Mouse (Mus musculus) adrenal gland, postnatal 36 days (tissue): ENCODE measurements around the gene Nelfe. TPM values are rescaled to one million over a fixed set of nuclear protein-coding genes. Genes with fewer than 3 reads are reported as not detected.

Source experiments
- DNase-seq, 2 experiments: peaks; one replicate each; pipeline ENCODE4 v3.0.0; 2021; ENCODE audit warnings: mixed read lengths in 1 of 2
- total RNA-seq, 2 experiments: library from RNA; stranded (reverse); gene quantifications; 2 replicates each; pipeline ENCODE4 v1.2.3; 2021

Nelfe gene
- total RNA-seq, 2 experiments from 2014 or later, result 52.6 to 53.4 TPM

DNA sequence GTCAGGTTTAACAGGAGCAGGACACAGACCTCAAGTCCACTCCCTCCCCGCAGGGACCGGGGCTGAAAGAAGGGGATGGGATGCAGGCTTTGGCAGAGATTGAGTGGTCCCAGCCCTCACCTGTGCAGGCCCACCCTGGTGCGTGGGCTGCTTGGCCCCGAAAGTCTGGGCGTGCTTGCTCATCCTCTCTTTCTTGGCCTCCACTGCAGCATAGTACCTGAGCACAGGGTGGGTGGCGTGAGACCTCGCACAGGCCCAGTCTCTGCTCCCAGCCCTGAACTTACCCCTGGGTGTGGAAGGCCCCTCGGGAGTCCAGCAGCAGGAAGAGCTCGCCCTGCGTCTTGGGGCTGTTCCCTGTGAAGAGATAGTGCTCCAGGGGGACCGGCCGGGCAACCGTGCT is 5.3 kb upstream of the Nelfe start:
- DNase-seq, result no peak

DNA sequence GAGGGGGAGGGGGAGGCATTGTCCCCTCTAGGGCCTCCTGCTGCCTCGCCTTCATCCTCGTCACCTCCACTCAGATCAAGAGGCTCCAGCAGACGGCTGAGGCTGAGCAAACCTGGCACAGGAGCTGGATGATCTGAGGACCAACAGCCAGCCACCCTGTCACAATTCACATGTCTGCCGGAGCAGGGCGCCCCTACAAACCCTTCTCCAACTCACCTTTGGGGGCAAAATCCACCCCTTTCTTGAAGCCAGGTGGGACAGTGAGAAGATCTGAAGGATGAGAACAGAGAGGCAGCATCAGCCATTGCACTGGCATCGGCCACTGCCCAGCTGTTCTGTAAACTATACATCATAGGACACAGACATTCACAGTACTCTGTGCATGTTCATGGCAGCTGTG is 3.0 kb upstream of the Nelfe start:
- no peak for DNase-seq

DNA sequence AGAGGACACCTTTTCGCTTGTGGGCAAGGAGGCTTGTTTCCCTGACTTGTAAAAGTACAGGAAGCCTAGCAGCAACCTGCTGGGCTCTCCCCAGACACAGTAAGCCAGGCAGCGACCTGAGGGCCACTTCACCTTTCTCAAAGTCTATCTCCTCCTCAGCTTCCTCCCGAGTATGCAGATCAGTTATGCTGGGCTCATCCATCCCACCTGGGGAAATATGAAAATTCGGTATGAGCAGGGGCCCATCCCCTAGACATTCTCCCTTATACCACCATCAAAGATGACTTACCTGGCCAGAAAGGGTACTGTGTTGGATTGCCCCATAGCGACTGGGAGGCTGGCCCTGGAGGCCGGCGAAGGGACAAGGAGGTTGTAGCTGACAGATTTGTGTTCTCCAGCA is 2.6 kb upstream of the Nelfe start:
- DNase-seq, result no peak

DNA sequence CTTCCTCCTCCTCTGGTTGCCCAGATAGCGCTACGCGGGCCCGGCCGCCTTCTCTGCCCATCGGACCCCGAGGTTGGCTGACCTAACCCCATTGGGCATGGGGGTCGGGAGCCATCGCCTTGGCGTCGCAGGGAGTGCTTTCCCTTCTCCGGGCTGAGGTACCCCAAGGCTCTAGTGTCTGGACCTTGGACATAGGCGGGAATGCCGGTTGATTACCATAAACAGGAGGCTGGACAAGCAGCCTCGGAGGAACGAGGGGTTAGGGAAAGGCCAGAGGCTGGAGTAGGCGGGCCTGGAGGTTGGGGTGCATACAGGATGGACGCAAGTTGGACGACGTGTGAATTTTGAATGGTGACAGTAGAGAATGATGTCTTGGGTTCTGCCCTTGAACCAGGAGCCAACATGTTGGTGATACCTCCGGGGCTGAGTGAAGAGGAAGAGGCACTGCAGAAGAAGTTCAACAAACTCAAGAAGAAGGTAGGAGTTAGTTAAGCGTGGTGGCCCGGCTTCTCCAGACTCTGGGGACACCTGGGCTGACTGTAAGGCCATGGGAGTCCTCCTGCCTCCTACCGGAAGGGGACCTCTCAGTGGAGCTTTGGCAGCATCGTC is 430 bp downstream of the Nelfe start:
- no peak for DNase-seq

DNA sequence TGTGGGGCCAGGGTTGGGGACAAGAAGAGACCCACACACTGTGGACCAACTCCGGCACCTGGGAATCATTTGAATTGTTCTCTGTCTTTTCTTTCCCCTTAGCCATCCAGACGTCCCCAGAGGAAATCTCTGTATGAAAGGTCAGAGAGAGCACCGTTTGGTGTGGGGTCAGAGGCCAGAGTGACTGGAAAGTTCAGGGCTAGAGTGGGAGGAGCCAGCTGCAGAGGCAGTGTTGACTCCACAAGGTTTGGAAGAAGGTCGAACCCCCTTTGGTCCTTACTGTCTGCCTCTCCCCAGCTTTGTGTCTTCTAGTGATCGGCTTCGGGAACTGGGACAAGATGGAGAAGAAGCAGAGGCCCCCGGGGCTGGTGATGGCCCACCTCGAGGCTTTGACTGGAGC is 3.3 kb downstream of the Nelfe start:
- no peak for DNase-seq

DNA sequence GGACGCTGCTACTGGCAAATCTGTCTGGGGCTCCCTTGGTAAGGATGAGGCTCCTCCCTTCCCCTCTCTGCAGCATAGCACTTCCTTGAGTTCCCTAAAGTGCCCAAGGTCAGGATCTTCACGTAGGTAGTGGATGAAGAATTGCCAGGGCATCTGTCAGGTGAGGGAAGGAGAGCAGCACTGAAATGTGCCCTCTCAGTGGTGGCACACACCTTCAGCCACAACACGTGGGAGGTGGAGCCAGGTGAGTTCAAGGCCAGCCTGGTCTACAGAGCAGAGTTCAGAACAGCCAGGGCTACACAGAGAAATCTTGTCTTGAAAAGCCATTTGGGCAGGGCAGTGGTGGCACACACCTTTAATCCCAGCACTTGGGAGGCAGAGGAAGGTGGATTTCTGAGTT is 4.6 kb downstream of the Nelfe start:
- no peak for DNase-seq

DNA sequence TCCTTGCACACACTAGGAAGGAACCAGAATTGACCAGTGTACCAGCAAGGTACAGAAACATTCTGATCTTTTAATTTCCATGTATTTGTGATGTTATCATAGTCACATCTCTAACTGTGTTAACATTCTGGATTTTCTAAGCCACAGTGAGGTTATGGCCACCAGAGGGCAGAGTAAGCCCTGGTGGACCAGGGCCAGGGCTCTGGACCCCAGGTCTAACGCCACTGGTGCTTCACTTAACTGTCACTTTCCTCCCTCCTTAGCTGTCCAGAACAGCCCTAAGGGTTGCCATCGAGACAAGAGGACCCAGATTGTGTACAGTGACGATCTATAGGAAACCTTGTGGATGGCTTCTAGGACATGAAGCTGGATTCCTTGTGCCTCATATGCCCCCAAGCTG is 5.6 kb downstream of the Nelfe start:
- peak; percentile 61 to 71 for DNase-seq

DNA sequence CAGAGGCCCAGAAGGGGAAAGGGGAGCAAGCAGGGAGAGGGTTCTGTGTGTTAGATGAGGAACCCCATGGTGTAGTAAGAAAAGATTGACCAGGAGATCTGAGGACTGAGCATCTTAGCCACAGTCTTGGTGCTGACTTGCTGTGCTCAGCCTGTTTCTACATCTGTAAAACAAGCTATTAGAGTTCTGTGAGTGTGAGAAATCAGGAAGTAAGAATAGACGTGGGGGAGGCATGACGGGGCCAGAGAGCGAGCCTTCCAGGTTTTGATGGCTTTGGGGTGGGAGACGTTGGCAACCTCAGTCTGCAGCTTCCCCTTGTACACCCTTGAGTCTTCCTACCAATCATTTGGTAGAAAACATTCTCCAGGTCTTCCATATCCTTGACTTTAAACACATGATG is 8.5 kb downstream of the Nelfe start:
- no peak for DNase-seq

DNA sequence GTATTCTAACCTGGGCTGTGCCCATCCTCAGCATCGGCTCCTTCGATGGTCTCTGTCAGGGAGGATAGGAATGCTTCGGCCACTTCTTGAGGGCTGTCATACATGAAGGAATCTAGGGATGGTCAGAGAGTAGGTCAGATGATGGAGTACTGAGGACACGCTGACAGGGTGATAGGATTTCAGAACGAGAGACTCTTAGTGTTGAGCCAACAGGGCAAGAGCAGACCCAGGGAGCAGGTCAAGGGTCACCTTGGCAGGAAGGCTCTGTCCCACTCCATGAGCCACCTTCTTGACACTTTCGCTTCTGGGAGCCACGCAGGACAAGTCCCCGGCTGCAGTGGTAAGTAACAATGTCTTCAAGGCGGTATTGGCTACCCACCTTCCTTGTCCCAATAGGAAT is 10.3 kb downstream of the Nelfe start:
- no peak for DNase-seq

DNA sequence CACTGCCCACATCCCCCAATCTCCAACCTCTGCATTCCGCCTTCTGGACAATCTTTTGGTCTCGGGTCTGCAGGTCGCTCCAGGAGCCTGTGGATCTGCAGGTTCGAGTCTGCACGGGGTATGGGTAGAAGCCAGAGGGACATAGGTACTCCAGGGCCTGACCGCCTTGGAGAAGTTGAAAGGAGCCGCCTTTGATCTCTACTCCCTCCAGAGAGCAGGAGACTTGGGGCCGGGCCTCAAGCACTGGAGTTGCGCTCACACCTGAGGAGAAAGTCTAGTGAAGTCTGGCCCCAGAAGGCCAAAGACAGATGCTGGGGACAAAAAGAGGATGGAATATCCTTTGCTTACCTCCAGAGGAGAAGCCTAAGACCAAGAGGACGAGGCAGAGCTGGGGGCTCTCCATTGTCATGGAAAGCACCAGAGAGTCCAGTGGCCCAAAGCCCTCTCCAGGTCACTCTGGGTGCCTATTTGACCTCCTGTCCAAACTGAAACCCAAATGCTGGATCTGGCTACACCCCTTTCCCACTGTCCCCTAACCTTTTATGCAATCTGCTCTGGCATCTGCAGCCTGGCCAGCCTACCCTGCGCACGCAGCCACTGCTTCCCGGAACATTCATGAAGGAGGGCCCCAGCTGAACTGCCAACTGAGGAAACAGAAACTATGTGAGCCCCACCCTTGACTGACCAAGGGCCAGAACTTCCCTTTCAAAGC is 11.7 kb downstream of the Nelfe start:
- DNase-seq, result peak in 1 of 2 experiments; percentile 36

DNA sequence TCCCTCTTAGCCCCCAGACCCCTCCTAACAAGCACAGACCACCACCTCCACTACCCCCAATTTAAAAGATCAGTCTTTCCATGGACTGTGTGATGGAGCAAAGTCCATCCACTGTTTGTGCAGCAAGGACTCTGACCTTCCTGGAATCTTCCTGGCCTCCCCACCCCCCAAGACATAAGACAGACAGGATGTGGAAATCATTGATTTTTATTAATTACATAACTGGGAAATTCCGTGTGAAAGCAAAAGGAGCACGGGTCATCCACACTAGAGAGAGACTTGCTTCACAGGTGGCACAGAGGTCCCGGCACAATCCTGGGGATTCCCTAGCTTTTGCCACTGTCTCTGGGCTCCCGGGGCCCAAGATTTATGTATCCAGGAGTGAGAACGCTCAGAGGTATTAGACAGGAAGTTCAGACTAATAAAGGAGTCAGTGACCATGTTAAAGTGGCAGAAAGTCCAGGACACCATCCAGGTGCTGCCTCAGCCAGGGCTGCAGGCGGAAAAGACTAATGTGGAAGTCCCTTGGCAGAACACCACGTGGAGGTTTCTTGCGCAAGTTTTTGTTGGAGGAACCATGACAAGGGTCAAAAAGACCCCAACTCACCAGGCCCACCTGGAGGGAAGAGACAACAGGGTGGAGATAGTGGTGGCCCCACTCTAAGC is 12.4 kb downstream of the Nelfe start, which contains the start of gene Cfb:
Gene Cfb (minus strand): TSS at position 103 of the 666 bp plus-strand sequence.
- no peak for DNase-seq

DNA sequence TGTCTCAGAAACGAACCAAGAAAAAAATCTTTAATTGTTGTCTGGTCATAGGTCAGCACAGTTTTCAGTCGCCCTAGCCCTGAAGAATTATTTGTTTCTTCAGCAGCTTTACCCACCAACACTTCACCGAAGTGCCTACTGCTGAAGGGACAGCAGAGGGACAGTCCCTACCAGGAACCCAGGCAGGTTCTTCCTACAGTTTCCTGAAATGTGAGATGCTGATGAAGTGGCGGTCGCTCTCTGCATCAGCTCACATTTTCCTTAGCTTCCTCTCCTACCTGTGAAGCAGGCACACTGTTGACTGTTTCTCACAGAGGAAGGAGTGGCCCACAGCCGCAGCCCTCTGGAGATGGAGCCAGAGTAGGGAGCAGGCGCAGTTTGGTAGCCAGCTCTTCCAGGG is 15.8 kb downstream of the Nelfe start:
- DNase-seq, result no peak

DNA sequence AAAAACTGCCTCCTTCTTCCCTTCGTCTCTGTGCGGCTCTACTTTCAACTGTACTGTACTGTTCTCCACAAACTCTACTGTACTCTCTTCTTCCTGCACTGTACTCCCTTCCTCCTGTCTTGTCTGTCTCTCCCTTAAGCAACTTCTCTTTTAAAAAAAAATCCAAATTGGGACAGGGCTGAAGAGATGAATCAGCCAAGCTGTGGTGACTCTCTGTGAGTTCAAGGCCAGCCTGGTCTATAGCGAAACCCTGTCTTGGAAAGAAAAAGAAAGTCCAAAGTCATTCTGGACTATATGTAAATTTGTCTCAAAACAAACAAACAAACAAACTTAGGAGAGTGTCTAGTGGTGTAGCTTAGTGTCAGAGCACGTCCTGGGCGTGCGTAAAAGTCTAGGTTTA is 24.1 kb downstream of the Nelfe start:
- peak; percentile 39 to 57 for DNase-seq

DNA sequence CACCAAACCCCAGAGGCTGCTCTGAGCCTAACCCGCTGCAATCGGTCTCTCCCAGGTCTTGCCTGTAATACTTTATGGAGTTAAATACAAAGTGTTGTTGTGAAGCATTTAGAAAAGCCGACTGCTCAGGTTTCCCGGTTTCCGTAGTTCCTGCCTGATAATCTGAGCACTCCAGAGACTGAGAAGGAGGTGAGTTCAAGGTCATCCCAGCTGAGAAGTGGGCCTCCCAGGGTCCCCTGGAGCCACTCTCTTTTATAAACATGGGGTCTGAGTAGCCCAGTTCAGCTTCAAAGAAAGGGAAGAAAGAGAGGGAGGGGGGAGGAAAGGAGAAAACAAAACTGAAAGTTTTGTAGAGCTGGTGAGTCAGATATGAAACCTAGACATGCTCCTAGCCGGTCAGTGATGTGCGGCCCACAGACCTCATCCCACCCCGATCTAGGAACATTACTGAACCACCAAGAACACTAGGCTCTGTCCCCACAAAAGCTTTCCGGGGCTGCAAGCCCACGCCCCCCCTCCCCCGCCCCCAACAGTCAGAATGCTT is 29.2 kb downstream of the Nelfe start, which contains the start of gene Zbtb12:
Gene Zbtb12 (plus strand): TSS at position 148 of the 544 bp plus-strand sequence.
- DNase-seq, result no peak

DNA sequence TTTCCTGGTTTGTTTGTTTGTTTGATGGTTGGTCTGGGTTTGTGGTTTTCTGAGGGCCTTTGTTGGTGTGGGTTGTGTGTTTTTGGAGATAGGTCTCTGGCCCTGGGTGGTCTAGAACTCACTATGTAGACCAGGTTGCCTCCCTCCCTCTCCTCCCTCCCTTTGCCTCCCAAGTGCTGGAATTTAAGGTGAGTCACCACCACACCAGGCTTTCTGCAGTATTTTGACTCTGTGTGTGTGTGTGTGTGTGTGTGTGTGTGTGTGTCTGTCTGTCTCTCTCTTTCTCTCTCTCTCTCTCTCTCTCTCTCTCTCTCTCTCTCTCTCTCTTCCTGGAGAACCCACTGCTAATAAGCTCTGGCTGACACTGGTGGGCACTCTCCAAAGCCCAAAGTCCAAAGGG is 31.0 kb downstream of the Nelfe start:
- peak in 1 of 2 experiments; percentile 52 for DNase-seq

DNA sequence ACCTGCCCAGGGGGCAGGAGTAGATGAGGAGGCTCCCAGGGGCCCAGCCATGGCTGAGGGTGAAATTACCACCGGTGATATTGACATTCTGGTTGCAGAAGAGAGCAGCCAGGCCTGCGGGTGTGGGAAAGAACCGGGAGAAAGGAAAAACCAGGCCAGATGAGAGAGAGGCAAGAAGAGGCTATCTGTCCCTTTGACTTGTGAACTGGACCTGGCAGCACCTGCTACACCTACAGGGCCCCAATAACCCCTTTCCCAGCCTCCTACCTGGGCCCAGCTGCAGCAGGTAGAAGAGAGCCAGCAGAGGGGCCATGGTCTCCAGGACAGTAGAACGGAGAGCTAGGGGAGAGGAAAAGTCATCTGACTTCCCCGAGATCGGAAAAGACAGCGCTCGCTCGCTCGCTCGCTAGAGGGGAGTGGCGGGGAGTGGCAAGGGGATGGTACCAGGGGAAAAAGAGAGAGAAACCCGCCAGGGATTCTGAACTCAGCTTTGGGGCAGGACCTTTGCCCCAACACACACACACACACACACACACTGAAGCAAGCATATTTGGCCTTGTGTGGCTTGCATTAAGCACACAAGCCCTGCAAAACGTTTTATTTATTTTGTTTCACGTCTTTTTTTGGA is 31.6 kb downstream of the Nelfe start, which contains the start of gene Gm20547:
Gene Gm20547 (minus strand): TSS at position 360 of the 628 bp plus-strand sequence.
- DNase-seq, result peak in 1 of 2 experiments; percentile 62

DNA sequence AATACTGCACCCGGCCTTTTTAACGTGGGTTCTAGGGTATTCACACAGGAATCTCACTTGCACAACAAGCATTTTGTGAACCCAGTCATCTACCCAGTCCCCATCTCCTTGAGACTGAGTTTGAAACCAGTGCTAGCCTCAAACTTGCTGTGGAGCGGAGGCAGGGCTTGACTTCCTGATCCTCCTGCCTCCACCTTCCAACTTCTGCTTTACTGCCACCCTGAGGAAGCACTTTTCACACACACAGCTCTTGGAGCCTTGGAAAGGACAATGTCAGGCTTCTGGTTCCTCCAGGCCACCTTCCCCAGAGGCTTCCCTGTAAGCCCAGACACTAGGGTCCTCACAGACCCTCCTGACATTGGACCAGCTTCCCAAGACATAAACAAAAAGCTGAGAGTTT is 33.1 kb downstream of the Nelfe start:
- no peak for DNase-seq

DNA sequence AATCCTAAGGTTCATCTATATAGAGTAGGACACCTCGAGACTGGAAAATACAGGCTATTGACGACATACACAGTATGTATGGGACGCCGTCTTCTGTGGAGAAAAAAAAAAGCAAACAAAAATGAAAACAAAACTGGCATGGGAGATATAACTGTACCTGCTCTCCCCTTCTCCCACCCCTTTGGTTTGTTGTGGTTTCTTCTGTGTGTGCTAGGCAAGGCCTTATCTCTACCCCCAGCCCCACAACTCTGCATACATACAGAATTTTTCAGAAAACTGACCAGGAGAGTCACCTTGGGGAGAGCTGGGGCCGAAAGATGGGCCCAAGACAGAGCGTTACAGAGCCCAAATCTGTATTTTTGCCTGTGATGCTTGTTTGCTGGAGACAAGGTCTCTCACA is 34.5 kb downstream of the Nelfe start:
- no peak for DNase-seq

DNA sequence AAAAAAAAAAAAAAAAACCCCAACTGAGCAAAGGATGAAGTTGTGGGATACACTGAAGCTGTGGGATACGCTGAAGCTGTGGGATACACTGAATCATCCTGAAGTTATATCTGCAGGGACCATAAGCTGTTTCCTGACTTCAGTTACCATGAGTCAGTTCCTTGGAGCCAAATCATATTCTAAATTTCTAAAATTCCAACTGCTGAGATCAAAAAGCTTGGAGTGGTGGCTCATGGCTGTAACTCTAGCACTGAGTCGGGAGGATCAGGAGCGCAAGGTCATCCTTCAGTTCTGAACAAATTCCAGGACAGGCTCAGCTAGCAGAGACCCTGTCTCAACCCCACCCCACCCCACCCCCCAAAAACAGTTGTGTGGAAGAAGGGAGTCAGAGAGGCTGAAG is 35.4 kb downstream of the Nelfe start:
- DNase-seq, result peak in 1 of 2 experiments; percentile 22

DNA sequence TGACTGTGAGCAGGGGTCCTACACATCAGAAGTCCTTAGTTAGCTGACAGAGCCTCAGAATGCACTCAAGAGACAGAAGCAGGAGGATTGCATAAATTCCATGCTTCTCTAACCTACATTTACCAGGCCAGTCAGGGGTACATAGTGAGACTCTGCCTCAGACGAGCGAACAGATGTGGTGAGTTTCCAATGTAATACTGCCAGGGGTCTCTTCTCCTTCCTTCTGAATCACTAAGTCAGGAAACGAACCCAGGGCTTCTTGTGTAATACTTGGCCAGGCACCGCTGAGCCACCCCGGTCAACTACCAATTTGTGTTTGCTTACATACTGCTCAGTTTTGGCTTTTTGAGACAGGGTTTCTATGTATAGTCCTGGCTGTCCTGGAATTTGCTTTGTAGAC is 37.8 kb downstream of the Nelfe start:
- DNase-seq, result no peak

DNA sequence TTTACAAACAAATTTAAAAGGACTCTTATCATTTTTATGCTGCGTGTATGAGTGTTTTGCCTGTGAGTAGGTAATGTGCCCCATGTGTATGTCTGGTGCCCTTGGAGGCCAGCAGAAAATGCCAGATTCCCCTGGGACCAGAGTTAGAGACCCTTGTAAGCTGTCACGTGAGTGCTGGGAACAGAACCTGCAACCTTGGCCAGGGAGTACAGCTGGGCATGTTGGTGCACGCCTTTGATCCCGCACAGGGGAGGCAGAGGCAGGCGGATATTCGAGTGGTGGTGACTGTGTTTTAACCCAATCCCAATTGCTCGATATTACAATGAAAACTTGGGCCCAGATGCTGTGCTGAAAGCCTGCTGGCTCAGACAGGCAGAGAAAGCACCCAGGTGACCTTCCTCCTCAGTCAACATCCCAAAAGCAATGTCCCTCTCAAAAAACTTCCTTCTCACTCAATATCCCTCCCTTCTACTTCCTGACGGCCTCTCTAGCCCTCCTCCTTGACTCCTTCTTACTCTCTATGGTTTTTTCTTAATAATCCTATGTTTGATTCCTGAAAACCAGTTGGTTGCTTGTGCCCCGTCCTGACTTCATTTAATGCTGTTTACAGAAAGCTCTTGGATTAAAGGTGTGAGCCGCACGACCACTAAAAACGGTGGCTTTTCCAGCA is 40.0 kb downstream of the Nelfe start:
- no peak for DNase-seq

DNA sequence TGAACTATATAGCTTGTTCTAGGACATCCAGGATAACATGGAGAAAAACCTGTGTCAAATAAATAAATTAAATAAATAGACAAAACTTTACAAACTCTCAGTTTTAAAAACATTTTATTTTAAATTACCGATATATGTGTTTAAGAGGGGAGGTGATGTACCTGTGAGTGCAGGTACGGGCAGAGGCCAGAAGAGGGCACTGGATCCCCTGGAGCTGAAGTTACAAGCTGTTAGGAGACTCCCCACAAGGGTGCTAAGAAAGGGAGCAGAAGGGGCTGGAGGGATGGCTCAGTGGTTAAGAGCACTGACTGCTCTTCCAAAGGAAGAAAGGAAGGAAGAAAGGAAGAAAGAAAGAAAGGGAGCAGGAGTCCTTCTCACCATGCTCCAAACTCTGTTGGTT is 41.2 kb downstream of the Nelfe start:
- no peak for DNase-seq
